Mouse (Mus musculus) embryo, embryonic 9.5 days (tissue): ENCODE measurements around the gene Plekha3.

ENCODE experiments used
- DNase-seq: peaks from one replicate; pipeline ENCODE4 v3.0.0-alpha.2; 2017; ENCODE audit errors: extremely low spot score

Gene Plekha3

DNA sequence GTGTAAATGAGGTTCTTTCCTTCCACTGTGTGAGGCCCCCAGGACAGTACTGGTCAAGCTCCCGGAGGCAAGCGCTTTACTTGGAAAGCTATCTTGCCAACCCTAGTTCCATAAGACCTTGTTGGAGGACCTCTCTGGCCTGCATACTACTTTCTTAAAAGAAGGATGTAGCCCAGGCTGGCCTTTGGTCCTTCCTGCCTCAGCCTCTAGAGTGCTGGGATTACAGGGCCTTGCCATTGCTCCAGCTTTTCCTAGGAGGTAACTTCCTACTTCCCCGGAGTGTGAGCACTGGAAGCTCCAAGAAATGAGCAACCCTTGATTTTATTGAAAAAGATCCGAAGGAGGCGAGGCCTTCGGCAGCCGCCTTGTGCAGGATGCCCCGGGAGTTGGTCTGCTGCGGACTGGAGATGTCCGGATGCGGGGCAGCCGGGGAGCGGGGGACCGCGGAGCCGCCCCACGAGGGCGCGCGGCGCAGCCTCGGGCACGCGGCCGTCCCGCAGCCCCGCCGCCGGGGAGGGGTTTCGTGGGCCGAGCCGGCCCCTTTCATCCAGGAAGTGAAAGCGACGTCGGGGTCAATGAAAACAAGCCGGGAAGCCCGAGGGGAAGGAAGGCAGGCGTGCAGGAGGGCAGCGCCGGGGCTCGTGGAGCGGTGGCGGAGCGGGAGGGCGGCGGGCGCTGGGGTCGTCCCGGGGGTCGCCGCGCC, at the start of gene Plekha3:
TSS of gene Plekha3 (plus strand) at position 557 of the 703 bp plus-strand sequence.
- DNase-seq: peak; percentile 86

DNA sequence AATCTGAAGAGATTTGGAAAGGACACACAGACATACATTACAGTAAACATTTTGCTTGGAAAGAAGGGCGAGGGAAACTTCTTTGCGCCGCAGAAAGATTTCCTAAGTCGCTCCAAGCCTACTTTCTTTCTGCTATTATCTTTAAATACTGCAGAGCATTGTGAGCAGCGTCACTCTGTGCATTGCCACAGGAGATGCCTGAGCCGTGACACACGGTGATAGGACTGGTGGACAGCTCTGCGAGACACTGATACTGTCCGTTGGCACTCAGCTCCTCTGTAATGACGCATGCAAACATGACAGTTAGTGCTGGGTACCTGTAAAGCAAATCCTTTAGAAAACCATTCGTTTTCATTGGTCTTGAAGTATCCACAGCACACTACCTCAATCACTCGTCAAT, 44.8 kb upstream of the Plekha3 start:
- no peak for DNase-seq

DNA sequence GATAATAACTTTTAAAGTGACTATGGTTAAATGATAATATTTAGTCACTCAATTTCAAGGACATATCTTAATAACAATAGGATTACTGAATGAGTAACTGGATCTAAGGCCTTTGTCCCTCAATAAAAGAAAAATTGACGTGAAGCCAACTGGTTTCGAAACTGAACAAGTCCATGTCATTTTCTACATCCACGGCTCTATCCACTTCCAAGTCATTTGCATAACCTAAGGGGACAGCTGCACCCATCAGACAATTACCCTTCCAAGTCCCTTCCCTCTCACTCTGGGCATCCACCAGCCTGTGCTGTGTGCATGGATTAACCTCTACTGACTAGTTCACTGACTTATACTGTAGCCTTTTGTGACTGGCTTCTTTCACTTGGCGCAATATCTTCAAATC, 43.5 kb upstream of the Plekha3 start:
- no peak for DNase-seq

DNA sequence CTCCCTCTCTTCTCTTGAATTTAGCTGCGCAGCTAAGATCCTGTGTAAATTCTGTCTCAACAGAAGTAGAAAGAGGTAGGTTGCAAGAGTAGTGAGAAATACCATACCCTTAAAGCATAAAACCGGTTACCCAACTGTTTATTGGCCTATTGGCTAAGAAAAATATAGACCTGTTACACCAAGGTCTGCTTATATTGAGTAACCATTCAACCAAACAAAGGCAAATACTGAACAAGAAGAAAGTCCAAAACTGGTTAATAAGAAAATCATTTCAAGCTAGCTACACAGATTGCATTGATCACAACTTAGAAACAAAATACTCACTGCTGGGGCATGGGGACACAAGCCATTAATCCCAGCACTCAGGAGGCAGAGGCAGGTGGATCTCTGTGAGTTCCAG, 35.4 kb upstream of the Plekha3 start:
- no peak for DNase-seq

DNA sequence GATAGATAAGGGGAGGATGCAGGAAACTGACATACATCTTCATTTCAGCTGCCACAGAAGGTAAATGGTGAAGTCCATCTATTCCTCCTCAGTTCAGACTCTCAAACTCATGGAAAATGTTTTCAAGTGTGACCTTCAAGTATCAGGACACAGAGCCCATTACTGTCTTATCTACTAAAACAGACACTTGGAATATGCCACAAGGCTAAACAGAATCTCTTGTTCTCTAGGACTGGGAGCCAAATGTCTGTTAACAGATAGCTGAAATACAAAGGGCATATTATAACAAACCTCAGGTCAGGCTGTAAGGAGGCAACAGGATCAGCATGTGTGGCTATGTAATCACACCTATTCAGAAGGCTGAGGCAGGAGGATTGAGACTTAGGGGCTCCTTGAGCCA, 31.3 kb upstream of the Plekha3 start:
- no peak for DNase-seq

DNA sequence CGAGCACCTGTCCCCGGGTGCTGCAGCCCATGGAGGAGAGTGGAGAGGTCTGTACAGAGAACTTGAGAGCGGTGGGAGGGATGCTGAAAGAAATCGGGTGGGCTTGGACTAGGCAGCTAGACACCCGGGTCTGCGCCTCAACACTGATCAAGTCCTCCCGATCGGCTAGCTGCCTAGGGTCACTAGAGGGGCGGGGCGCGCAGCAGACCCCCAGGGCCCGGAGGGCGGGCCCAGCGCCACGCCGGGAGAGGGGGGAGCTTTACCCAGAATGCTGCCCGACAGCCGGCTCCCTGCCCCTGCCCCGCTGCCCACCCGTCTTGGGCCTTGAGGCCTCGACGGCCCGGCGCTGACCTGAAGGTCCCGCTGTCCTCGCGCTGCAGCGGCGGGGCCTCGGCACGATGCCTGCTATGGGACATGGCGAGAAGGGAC, 27.6 kb upstream of the Plekha3 start:
- DNase-seq: no peak

DNA sequence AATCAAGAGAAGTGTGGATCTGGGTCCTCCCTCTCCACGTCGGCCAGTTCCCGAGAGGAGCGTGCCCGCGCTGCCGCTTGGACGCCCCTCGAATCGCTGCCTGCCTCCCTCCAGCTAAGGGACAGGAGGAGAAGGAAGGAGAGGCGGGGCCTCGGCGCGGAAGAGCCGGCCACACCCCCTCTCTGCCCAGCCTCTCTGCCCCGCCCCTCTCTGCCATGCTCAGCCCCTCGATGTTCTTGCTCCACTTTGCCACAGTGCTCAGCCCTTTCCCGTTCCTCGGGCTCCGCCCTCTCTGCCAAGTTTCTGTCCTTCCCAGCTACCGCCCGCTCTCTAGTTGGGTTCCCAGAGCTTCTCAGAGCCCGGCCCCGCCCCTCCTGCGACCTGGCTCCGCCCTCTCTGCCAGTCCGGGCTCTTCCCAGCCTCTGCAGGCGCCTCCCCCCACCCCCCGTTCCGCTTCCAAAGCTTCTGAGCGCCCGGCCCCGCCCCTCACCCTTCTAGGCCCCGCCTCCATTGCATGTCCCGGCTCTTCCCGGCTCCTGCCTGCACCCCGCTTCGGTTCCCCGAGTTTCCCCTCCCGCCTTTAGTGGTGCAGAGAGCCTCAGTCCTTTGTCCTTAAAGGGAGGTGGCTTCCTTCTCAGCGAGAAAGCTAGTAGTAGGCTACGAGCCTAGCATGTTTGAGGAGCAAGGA, 27.1 kb upstream of the Plekha3 start, which contains the start of the genes Prkra and Pjvk:
TSS of gene Prkra (minus strand) at position 133 of the 688 bp plus-strand sequence.
TSS of gene Pjvk (plus strand) at position 594 of the 688 bp plus-strand sequence.
- peak; percentile 100 for DNase-seq

DNA sequence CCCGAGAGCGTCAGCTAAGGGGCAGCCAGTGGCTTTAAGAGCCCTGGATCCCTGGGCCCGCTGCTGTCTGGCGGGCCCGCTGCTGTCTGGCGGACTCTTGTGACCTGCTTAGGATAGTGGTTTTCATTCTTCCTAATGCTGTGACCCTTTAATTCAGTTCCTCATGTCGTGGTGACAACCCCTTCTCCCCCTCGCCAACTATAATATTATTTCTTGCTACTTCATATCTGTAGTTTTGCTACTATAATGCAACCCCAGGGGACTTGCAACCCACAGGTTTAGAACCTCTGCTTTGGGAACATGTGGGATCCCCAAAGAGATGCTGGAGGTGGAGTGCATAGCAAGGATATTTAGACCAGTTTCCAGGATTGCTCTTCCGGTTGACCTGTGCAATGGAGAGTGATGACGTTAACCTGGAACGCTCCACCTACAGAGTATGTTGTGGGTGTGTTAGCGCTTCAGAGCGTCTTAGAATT, 26.4 kb upstream of the Plekha3 start:
- DNase-seq: no peak

DNA sequence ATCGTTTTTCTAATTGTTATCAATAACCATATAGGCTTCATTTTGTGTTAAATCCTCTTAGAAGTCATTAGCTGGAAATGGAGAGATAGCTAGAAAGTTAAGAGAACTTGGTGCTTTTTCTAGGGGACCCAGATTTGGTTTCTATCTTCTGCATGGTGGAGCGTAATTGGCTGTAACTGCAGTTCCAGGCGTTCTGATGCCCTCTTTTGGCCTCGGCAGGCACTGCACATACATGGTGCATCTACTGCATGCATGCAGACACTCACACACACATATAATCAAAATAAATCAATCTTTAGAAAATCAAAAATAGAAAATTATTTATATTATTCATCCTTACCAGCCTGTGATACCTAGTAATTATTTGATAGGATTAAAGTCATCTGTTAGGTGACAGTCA, 22.0 kb upstream of the Plekha3 start:
- no peak for DNase-seq

DNA sequence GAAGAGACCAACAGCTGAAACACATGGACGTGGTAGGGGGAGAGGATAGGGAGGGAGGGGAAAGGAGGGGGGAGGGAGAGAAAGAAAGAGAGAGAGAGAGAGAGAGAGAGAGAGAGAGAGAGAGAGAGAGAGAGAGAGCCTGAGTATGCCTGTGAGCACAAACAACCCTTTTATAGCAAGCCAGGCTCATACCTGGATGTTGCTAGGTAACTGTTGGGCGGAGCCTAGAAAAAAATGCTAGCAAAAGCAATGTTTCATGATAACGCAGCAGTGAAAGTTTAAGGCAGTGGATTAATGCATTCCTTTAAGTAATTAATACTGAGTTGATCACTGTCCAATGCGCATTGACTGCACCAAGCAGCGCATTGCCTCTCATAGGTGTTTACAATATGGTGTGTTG, 20.4 kb upstream of the Plekha3 start:
- no peak for DNase-seq

DNA sequence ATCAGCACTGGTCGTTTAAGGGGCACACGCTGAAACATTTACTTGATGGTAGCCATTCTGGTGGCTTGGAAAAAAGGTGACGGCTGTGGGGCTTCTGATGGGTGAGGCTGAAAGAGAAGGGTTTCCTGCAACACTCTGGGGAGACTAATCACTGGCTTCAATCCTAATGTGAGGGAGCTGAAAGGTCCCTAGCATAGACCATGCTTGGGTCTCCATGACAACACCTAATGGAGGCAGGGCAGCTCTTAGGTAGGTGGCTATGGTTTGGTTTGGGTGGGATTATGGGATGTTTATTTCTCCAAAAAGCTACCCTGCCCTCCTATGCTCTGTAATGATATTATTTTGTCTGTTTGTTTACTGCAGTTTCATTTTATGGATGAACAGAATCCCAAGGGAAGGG, 19.6 kb upstream of the Plekha3 start:
- DNase-seq: no peak

DNA sequence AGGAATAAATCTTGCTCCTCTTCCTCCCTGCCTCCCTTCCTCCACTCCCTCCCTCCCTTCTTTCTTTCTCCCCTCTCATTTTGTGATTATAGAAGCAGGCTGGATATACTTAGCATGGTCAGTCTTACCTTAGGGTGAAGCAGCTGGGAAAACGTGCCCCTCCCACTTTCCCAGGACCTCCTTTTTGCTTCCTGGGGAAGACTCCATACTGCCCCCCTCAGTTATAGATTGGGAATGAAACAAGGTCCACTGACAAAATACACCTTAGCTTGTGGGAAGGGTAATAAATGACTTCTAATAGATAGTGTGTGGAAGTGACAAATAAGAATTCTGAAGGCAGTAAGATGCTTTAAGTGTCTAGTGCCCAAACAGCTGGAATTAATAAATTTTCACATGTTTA, 19.1 kb upstream of the Plekha3 start:
- DNase-seq: no peak

DNA sequence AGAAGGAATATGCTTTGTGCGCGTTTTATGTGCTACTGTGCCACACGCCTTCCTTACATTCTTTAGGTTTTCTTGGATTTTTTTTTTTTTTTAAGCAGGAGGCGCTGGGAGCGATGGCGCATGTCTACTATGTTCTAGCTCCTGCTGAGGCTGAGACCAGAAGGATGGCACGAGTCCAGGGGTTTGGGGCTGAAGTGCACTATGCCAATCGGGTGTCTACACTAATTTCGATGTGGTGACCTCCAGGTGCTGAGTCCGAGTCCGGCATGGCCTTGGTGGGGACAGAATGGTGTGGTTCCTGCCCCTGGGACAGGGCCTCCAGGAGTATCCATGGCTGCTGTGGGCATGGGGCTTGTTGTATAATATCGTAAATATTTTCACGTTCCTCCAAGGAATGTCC, 16.5 kb upstream of the Plekha3 start:
- DNase-seq: no peak

DNA sequence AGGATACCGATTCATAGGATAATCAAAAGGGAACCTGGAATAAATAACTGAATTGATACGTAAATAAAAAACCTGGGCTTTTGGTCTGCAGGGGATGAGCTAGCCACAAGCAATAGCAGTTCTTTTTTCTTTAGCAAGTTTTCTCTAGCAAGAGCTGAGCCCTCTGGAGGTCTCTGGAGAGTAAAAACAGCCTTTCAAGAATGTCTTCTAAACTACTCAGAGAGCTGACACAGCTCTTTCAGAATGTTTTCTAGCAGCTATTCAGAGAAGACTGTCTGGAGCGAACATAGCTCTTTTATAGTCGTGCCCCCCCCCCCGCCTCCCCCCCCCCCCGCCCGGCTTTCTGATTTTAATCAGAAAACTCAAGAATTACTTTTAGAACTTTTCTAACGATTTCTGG, 15.7 kb upstream of the Plekha3 start:
- no peak for DNase-seq

DNA sequence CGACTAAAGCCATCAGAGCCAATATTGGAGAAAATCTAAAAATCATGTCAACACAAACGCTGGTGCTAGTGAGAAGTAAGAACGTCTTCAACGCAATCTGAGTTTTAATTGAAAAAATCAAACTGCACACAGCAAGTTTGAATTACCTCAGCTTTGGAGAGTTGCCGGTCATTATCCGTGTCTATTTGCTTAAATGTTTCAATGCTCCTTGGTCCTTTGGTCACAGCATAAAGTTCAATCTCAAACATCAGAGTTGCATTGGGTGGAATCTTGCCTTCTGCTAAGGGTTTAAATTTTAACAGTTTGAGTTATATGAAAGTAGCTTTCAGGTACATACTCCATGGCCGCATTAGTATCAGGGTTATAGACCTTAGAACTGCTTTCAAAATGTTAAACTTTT, 9.6 kb upstream of the Plekha3 start:
- DNase-seq: no peak

DNA sequence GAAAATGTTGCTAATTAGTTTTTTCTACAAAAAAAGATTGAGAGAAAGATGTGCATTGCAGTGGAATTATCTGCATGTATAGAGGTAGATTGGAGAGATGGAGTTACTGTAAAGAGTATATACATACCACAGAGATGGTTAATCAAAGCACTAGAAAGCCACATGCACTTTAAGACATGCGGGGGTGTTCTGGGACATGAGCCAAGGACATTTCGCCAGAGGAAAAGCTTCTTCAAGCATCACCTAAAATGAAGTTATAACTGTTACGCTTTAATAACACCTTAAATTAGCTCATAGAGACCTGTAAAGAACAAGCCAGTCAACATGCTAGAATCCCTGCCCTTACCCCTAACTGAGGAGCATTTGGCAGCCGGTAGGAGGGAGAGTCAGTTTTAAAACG, 7.9 kb upstream of the Plekha3 start:
- no peak for DNase-seq

DNA sequence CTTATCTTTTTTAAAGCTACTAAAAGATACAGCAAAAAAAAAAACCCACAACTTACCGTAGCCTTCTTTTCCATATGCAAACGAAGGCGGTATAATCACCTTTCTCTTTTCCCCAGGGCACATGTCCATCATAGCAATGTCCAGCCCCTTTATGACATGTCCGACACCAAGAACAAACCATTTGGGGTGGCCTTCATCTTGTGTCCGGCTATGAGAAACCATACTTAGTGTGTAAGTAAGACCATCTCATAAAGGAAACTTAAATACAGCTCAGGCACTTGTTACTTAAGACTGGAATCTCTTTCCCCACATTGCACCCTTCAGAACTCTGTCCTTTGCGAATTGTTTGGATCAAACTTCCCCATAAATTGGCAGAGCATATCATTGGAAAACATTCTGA, 3.4 kb upstream of the Plekha3 start:
- no peak for DNase-seq

DNA sequence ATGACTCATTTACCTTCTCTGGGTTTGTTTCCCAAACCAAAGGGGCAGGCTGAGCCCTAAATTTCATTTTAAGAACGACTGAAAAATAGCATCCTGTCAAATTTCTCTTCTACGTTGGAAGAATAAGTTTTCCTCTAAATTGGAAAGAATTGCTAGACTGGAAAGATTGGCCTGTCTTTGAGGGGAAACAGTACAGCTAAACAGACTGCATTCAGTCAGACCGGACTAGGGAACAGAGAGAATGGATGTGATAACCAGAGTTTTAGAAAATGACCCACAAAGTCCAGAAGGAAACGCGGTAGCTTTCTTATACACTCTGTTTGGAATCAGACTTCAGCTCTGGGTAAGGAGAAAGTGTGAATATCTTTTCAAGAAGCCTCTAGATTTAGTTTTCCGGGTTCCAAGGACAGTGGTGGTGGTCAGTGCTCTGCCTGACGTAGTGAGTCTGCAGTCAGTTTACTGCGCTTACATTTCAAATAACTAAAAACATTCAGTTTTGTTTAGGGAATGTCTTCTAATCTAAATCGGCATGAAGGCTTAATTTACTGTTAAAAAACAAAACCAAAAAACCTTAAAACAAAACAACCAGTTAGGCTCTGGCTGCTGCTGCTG, 2.8 kb upstream of the Plekha3 start:
- DNase-seq: peak; percentile 12

DNA sequence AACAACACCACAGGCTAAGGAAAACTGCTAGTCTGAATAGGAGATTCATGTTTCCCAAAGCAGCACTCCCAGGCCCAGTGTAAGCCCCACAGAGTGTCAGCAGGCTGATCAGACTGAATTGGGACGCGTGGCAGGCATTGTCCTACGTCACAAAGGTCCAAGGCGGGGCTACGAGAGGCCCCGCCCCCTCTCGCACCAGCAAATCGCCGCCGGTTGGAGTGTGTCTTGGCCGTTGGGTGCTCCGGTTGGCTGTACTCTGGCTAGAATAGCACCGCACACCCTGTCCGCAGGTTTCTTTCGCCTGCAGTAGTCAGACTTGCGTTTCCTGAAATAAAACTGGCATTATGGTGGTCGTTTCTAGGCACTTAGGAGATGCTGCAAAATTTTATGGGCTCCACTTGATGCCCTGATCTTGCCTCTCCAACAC, 2.1 kb upstream of the Plekha3 start, which contains the start of gene Fkbp7:
TSS of gene Fkbp7 (minus strand) at position 151 of the 427 bp plus-strand sequence.
- DNase-seq: peak; percentile 95

DNA sequence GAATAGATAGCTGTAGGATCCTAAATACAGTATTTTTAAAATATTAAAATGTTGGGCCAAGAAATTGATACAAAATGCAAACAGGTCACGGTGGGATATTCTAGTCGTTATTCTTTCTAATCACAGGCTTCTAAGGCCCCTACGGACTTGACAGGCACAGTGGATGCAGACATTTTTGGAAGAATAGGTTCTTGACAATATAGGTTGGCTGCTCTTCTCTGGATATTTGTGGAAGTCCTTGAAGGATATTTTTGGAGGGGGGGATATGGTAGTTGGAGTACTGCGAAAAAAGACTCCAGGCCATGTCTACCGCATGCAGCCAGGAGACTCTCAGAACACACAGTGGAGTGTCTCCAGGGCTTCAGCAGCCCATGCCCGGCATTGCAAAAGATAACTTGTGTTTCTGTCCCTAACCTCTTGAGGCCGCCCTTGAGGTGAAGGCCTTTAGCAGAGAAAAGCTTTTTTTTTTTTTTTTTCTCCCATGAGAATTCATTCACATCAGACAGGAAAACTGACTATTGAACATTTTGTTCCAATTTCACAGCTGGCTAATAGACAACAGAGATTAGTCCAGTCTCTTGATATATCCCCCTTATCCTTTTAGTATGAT, 1.5 kb upstream of the Plekha3 start:
- DNase-seq: peak; percentile 58

DNA sequence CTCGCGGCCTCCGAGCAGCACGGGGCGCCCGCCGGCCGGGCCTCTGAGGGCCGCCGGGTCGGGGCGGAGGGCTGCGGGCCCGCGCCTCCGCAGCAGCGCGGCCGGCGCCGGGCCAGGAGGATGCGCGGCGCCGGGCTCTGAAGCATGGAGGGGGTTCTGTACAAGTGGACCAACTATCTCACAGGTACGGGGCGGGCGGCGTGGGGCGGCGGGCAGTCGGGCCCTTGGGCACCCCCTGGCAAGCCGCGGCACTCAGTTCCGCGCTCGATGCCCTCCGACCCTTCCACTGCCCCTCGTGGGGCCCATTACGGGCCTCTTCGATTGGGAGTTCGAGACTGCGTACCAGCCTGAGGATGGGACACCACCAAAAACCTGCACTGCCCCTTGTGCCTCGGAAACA, 370 bp downstream of the Plekha3 start:
- peak; percentile 68 for DNase-seq

DNA sequence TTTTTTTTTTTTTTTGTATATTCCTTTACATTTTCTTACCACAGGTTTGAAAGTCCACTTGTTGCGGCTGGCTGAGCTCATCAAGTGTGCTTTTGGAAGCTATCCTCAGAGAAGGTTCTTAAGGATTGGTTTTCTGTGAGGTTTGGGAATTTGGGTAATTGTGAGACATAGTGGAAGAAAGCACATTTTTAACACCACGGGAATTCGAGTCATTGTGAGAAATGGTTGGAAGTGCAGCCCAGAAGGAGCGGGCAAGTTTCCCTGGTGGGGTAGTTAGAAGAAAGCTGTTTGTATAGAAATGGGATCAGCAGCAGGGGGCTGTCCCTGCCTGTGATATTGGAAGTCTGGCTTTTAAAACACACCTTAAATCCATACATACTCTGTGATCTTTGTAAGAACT, 868 bp downstream of the Plekha3 start:
- DNase-seq: no peak
